Mouse (Mus musculus): ENCODE results near the gene Sac3d1.

- TF ChIP-seq POLR2A (IDR thresholded peaks at IDR 0.05; ENCODE audit: insufficient read length, low read depth): no peak
- TF ChIP-seq SRF (IDR thresholded peaks at IDR 0.05; ENCODE audit: control insufficient read depth, insufficient read length, low read depth): no peak
- no peak for TF ChIP-seq USF1 (IDR thresholded peaks at IDR 0.05; ENCODE audit: low read depth)
- TF ChIP-seq TCF12 (IDR thresholded peaks at IDR 0.05; ENCODE audit: insufficient read depth, poor library complexity, severe bottlenecking): no peak
- no peak for TF ChIP-seq POLR2AphosphoS2 (IDR thresholded peaks at IDR 0.05; ENCODE audit: insufficient read length, low read depth)
- TF ChIP-seq TCF3 (IDR thresholded peaks at IDR 0.05; ENCODE audit: insufficient read length, low read depth): no peak
- TF ChIP-seq MAX (IDR thresholded peaks at IDR 0.05; ENCODE audit: low read depth): no peak
- no peak for TF ChIP-seq CEBPB (IDR thresholded peaks at IDR 0.05; ENCODE audit: insufficient read depth, poor library complexity, severe bottlenecking)
- TF ChIP-seq MYOD1 (IDR thresholded peaks at IDR 0.05; ENCODE audit: control insufficient read depth in 1 of 3, insufficient read length in 2 of 3, low read depth in 2 of 3): no peak
- no peak for TF ChIP-seq E2F4 (IDR thresholded peaks at IDR 0.05; ENCODE audit: insufficient read depth)
- TF ChIP-seq REST (IDR thresholded peaks at IDR 0.05; ENCODE audit: insufficient read depth, insufficient read length): no peak
- no peak for TF ChIP-seq MYOG (IDR thresholded peaks at IDR 0.05; ENCODE audit: control insufficient read depth in 1 of 3, insufficient read depth in 1 of 3, insufficient read length in 2 of 3, low read depth in 2 of 3)
Measured at GRCm38 (mm10) chr19:6068951-6069350, 49.5 kb downstream of the Sac3d1 start.
